Mouse (Mus musculus): ENCODE measurements at regions not wholly inside any gene's neighbourhood (a gene's known extent, or its start where the extent isn't known, plus 50 kb on each side); places are given as distances from the start of the nearest gene placed in this dataset.
A peak's percentile ranks its signal among the peaks of the same experiment; 100 is the strongest.
"Not testable (repeated sequence)": the region's sequence is repeated elsewhere in the genome, so short reads cannot be mapped to it uniquely, and the experiment has no call there.

DNA sequence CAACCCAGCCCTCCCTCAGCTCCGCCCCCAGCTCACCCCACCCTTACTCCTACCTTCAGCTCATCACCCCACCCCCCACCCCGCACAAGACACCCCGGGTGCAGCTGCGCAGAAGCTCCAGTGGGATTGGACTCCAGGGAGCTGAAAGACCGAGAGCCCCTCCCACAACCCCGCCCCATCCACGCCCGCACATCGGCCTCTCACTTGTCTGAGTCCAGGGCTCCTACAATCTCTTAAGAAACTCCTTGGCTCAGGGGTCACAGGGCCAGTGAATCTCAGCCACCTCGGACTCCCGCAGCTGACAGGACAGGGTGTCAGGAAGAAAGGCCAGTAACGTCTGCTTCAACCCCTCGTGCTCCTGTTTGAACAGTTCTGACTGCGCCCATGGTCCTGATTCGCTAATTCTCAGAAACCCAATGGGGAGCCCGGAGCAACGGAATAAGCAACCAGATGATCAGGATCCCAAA, 120.7 kb downstream of the Map1s start:
- peak; percentile 76 for ATAC-seq (ENCODE audit: insufficient number of reproducible peaks, low FRiP score, low TSS enrichment)

- ATAC-seq (ENCODE audit: insufficient number of reproducible peaks, low FRiP score, low TSS enrichment), result not testable (repeated sequence)
Measured at GRCm38 (mm10) chr8:71028564-71028963, 122.8 kb downstream of the Map1s start.
